Mouse (Mus musculus) neural tube, embryonic 15.5 days (tissue): ENCODE data around the gene Aimp2. TPM values are rescaled to one million over a fixed set of nuclear protein-coding genes. Genes with fewer than 3 reads are reported as not detected.
A peak's percentile ranks its signal among the peaks of the same experiment; 100 is the strongest.

Experiments used
- ATAC-seq: fragments of 200-750 bp; cut with Nextera tagmentation; 2 replicates; pipeline ENCODE4 v1.8.0; 2017; ENCODE audit warnings: mild to moderate bottlenecking, moderate TSS enrichment, moderate library complexity; ENCODE audit not compliant: low FRiP score
- H3K27ac ChIP-seq: fragments of 300-500 bp; sonication (generic); replicated peaks from 2 replicates; pipeline ENCODE4 v1.5.1; 2015; ENCODE audit warnings: mild to moderate bottlenecking, inconsistent platforms
- H3K27me3 ChIP-seq: fragments of 300-500 bp; sonication (generic); replicated peaks from 2 replicates; pipeline ENCODE4 v1.6.1; 2015; ENCODE audit warnings: inconsistent platforms
- H3K36me3 ChIP-seq: fragments of 300-500 bp; sonication (generic); 2 replicates; pipeline ENCODE4 v1.6.1; 2015; ENCODE audit warnings: inconsistent platforms
- H3K4me1 ChIP-seq: fragments of 300-500 bp; sonication (generic); 2 replicates; pipeline ENCODE4 v1.6.1; 2015; ENCODE audit warnings: inconsistent platforms
- H3K4me2 ChIP-seq: fragments of 300-500 bp; sonication (generic); 2 replicates; pipeline ENCODE4 v1.6.1; 2015; ENCODE audit warnings: inconsistent platforms, mild to moderate bottlenecking, moderate library complexity
- H3K4me3 ChIP-seq: fragments of 300-500 bp; sonication (generic); replicated peaks from 2 replicates; pipeline ENCODE4 v1.5.1; 2015; ENCODE audit warnings: mild to moderate bottlenecking, inconsistent platforms
- H3K9ac ChIP-seq: fragments of 300-500 bp; sonication (generic); replicated peaks from 2 replicates; pipeline ENCODE4 v1.6.1; 2015; ENCODE audit warnings: mild to moderate bottlenecking, inconsistent platforms
- H3K9me3 ChIP-seq: fragments of 300-500 bp; sonication (generic); replicated peaks from 2 replicates; pipeline ENCODE4 v1.6.1; 2016; ENCODE audit warnings: inconsistent platforms
- WGBS: fragments of 180-500 bp; shearing (Covaris S2); methylation state at CpG from one replicate; pipeline ENCODE4 v1.1.7; 2015; ENCODE audit warnings: mixed read lengths; 5-methylcytosine and 5-hydroxymethylcytosine counted together
- polyA plus RNA-seq: library from polyadenylated mRNA; unstranded; fragments of >200 nt; fragmentation: Nextera tagmentation; extraction: Ambion mirVana; gene quantifications from 2 replicates; pipeline ENCODE4 v1.2.1, GENCODE M21; 2015

Gene Aimp2
- polyA plus RNA-seq, 1 experiment from 2014 or later, result 96.3 TPM

GRCm38 (mm10) chr5:143930656-143931055 lies 21.0 kb upstream of the Aimp2 start:
- H3K4me3 ChIP-seq, result no peak overlapping the region
- H3K27me3 ChIP-seq, result no peaks in the 10 kb centered on the region
- H3K27ac ChIP-seq, result no peak overlapping the region
- no peaks in the 10 kb centered on the region for H3K9me3 ChIP-seq
- H3K4me1 ChIP-seq, result no peaks in the 10 kb centered on the region
- H3K4me2 ChIP-seq, result no peak overlapping the region
- 94% methylated on average over 12 of the region's 12 CpGs for WGBS
- no peak for ATAC-seq
- H3K36me3 ChIP-seq, result peaks cover 57% of the 10 kb centered on the region
- H3K9ac ChIP-seq, result no peak overlapping the region

- WGBS, result 95% methylated on average over 4 of the region's 4 CpGs
- Histone ChIP-seq H3K36me3 (peaks cover 70% of the 10 kb centered on the region), H3K4me2 (no peak overlapping the region), H3K27me3 (no peaks in the 10 kb centered on the region), H3K4me3 (no peak overlapping the region), H3K9me3 (no peaks in the 10 kb centered on the region), H3K4me1 (no peaks in the 10 kb centered on the region), H3K27ac (no peak overlapping the region), H3K9ac (no peak overlapping the region)
- ATAC-seq, result no peak
Measured at GRCm38 (mm10) chr5:143929291-143929690, 19.6 kb upstream of the Aimp2 start.

- WGBS, result 98% methylated on average over 8 of the region's 8 CpGs
- ATAC-seq, result no peak
Measured at GRCm38 (mm10) chr5:143927875-143928274, 18.2 kb upstream of the Aimp2 start, which contains the start of gene Gm42421. Gm42421 (plus strand) TSS chr5:143928175.

GRCm38 (mm10) chr5:143924781-143925452 lies 15.3 kb upstream of the Aimp2 start:
- Histone ChIP-seq H3K4me1 (no peaks in the 10 kb centered on the region), H3K9ac (no peak overlapping the region), H3K4me2 (no peak overlapping the region), H3K27ac (no peak overlapping the region), H3K27me3 (no peaks in the 10 kb centered on the region), H3K4me3 (no peak overlapping the region), H3K36me3 (peaks cover 84% of the 10 kb centered on the region), H3K9me3 (no peaks in the 10 kb centered on the region)
- no peak for ATAC-seq
- WGBS, result 91% methylated on average over 6 of the region's 6 CpGs

More at GRCm38 (mm10) chr5:143927875-143928274, 18.2 kb upstream of the Aimp2 start, which contains the start of gene Gm42421:
- H3K27ac ChIP-seq, result no peak within 1 kb of the TSS
- no peak within 1 kb of the TSS for H3K4me3 ChIP-seq
- no peaks in the 10 kb centered on the region for H3K9me3 ChIP-seq
- H3K9ac ChIP-seq, result no peak within 1 kb of the TSS
- H3K36me3 ChIP-seq, result peaks cover 83% of the 10 kb centered on the region
- no peaks in the 10 kb centered on the region for H3K4me1 ChIP-seq
- H3K4me2 ChIP-seq, result no peak within 1 kb of the TSS
- H3K27me3 ChIP-seq, result no peaks in the 10 kb centered on the region

GRCm38 (mm10) chr5:143918120-143918519 lies 8.5 kb upstream of the Aimp2 start:
- H3K4me2 ChIP-seq, result no peak overlapping the region
- no peak overlapping the region for H3K9ac ChIP-seq
- no peaks in the 10 kb centered on the region for H3K4me1 ChIP-seq
- H3K27me3 ChIP-seq, result no peaks in the 10 kb centered on the region
- ATAC-seq, result no peak
- H3K4me3 ChIP-seq, result no peak overlapping the region
- H3K9me3 ChIP-seq, result no peaks in the 10 kb centered on the region
- H3K36me3 ChIP-seq, result peaks cover 65% of the 10 kb centered on the region
- WGBS, result 94% methylated on average over 3 of the region's 3 CpGs
- no peak overlapping the region for H3K27ac ChIP-seq

GRCm38 (mm10) chr5:143917418-143917817 lies 7.8 kb upstream of the Aimp2 start:
- Histone ChIP-seq H3K4me3 (no peak overlapping the region), H3K9ac (no peak overlapping the region), H3K27me3 (no peaks in the 10 kb centered on the region), H3K4me2 (no peak overlapping the region), H3K27ac (no peak overlapping the region), H3K36me3 (peaks cover 59% of the 10 kb centered on the region), H3K9me3 (no peaks in the 10 kb centered on the region), H3K4me1 (no peaks in the 10 kb centered on the region)
- WGBS, result 48% methylated on average over 5 of the region's 5 CpGs
- no peak for ATAC-seq

- H3K9ac ChIP-seq, result no peak overlapping the region
- H3K36me3 ChIP-seq, result peaks cover 51% of the 10 kb centered on the region
- no peak overlapping the region for H3K4me2 ChIP-seq
- no peak overlapping the region for H3K4me3 ChIP-seq
- WGBS, result 94% methylated on average over 9 of the region's 9 CpGs
- peaks cover under 1% of the 10 kb centered on the region for H3K4me1 ChIP-seq
- no peak overlapping the region for H3K27ac ChIP-seq
- no peaks in the 10 kb centered on the region for H3K27me3 ChIP-seq
- no peak for ATAC-seq
- no peaks in the 10 kb centered on the region for H3K9me3 ChIP-seq
Measured at GRCm38 (mm10) chr5:143916221-143916620, 6.6 kb upstream of the Aimp2 start.

- Histone ChIP-seq H3K36me3 (peaks cover 25% of the 10 kb centered on the region), H3K4me1 (peaks cover 30% of the 10 kb centered on the region), H3K27me3 (no peaks in the 10 kb centered on the region), H3K4me2 (peak overlapping the region; percentile 78), H3K27ac (peak overlapping the region; percentile 90), H3K4me3 (peak overlapping the region; percentile 89), H3K9ac (peak overlapping the region; percentile 61), H3K9me3 (no peaks in the 10 kb centered on the region)
- ATAC-seq, result no peak
- 2% methylated on average over 9 of the region's 9 CpGs for WGBS
Measured at GRCm38 (mm10) chr5:143908926-143909325, 721 bp downstream of the Aimp2 start.

- Histone ChIP-seq H3K9ac (no peak overlapping the region), H3K4me3 (no peak overlapping the region), H3K36me3 (peaks cover 44% of the 10 kb centered on the region), H3K27me3 (no peaks in the 10 kb centered on the region), H3K4me1 (peaks cover 30% of the 10 kb centered on the region), H3K9me3 (no peaks in the 10 kb centered on the region), H3K27ac (no peak overlapping the region), H3K4me2 (no peak overlapping the region)
- WGBS, result 93% methylated on average over 8 of the region's 8 CpGs
- no peak for ATAC-seq
Measured at GRCm38 (mm10) chr5:143906429-143906828, 3.2 kb downstream of the Aimp2 start.

- Histone ChIP-seq H3K9me3 (no peaks in the 10 kb centered on the region), H3K4me3 (no peak overlapping the region), H3K27ac (no peak overlapping the region), H3K36me3 (peaks cover 68% of the 10 kb centered on the region), H3K4me2 (no peak overlapping the region), H3K4me1 (peaks cover 16% of the 10 kb centered on the region), H3K9ac (no peak overlapping the region), H3K27me3 (no peaks in the 10 kb centered on the region)
- WGBS, result 93% methylated on average over 4 of the region's 4 CpGs
- no peak for ATAC-seq
Measured at GRCm38 (mm10) chr5:143903813-143904212, 5.8 kb downstream of the Aimp2 start.

GRCm38 (mm10) chr5:143902111-143902510 lies 7.5 kb downstream of the Aimp2 start:
- Histone ChIP-seq H3K4me3 (no peak overlapping the region), H3K4me2 (no peak overlapping the region), H3K27ac (no peak overlapping the region), H3K9me3 (no peaks in the 10 kb centered on the region), H3K36me3 (peaks cover 85% of the 10 kb centered on the region), H3K4me1 (no peaks in the 10 kb centered on the region), H3K27me3 (no peaks in the 10 kb centered on the region), H3K9ac (no peak overlapping the region)
- WGBS, result 75% methylated on average over 3 of the region's 3 CpGs
- ATAC-seq, result no peak

GRCm38 (mm10) chr5:143897635-143898330 lies 11.9 kb downstream of the Aimp2 start, which contains the start of gene Ankrd61:
Ankrd61 (minus strand) TSS chr5:143897685.
- H3K27me3 ChIP-seq, result no peaks in the 10 kb centered on the region
- no peak within 1 kb of the TSS for H3K27ac ChIP-seq
- WGBS, result 86% methylated on average over 14 of the region's 14 CpGs
- peaks cover 72% of the 10 kb centered on the region for H3K36me3 ChIP-seq
- no peak within 1 kb of the TSS for H3K4me2 ChIP-seq
- no peaks in the 10 kb centered on the region for H3K4me1 ChIP-seq
- no peak within 1 kb of the TSS for H3K4me3 ChIP-seq
- H3K9ac ChIP-seq, result no peak within 1 kb of the TSS
- no peaks in the 10 kb centered on the region for H3K9me3 ChIP-seq
- no peak for ATAC-seq
